Mouse (Mus musculus): ENCODE data around the gene Ptf1a. TPM values are rescaled to one million over a fixed set of nuclear protein-coding genes. Genes with fewer than 3 reads are reported as not detected.

The Ptf1a gene
- total and polyA plus RNA-seq, 3 experiments: not detected

DNA sequence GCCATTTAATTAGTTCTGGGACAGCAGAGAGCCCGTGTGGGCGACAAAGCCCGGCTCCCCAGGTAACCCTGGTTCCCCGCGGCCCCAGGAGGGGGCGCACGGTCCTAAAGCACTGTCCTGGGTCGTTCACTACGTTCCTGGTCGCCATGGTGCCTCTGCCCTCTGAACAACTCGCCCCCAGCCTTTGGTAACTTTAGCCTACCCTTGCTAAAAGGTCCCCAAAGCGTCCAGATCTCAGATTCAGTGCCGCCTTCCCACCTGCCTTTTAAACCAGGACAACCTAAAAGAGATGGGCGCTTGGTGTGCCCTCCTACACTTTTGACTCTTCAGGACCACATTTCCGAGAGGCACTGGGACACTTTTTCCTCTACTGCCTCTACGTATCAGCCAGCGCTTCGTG, 14.3 kb upstream of the Ptf1a start:
- no peak for DNase-seq (ENCODE audit: extremely low read depth)
- TF ChIP-seq RAD21 (IDR thresholded peaks at IDR 0.05; ENCODE audit: low read depth, low read length): peak; percentile 17
- no peak for TF ChIP-seq NELFE (IDR thresholded peaks at IDR 0.05; ENCODE audit: low read depth, low read length)
- TF ChIP-seq SMC3 (IDR thresholded peaks at IDR 0.05; ENCODE audit: low read depth, low read length): peak; percentile 32
- peak in 1 of 2 experiments; percentile 46; a peak in 2 of 4 replicates for TF ChIP-seq CTCF (conservative IDR thresholded peaks at IDR 0.05 in 1 of 2, IDR thresholded peaks at IDR 0.05 in 1 of 2; ENCODE audit: low read depth in 2 of 2, low read length in 2 of 2)
- dilution Hi-C loops (cut with MboI; ENCODE audit: extremely low pct_ligation_motif_present, extremely low pct_unique_long_range_greater_than_20kb, low sequenced_read_pairs) (no loop called here), in situ Hi-C loops (cut with MboI; ENCODE audit: low pct_ligation_motif_present, low pct_unique_long_range_greater_than_20kb, low sequenced_read_pairs) (no loop called here)
- H3K79me2 ChIP-seq (replicated peaks; ENCODE audit: control insufficient read depth, extremely low read depth, insufficient read depth, poor library complexity, severe bottlenecking): no peaks in the 10 kb centered on the region
- H3K4me1 ChIP-seq (ENCODE audit: control insufficient read depth in 1 of 2, insufficient read depth in 2 of 2): no peaks in the 10 kb centered on the region
- H3K4me3 ChIP-seq (replicated peaks in 1 of 3; ENCODE audit: low read depth in 2 of 3, low read length in 2 of 3, poor library complexity in 1 of 3): no peak overlapping the region
- H3K27me3 ChIP-seq (replicated peaks): peaks cover 1% of the 10 kb centered on the region
- no peak overlapping the region for H3K9ac ChIP-seq (ENCODE audit: insufficient read depth, low read depth)
- no peaks in the 10 kb centered on the region for H3K36me3 ChIP-seq (replicated peaks in 1 of 2; ENCODE audit: control insufficient read depth in 1 of 2, insufficient read depth in 1 of 2, low read length in 1 of 2)
- no peak overlapping the region for H3K27ac ChIP-seq (ENCODE audit: insufficient read depth, low read depth)
- no peak overlapping the region for H3K4me2 ChIP-seq (ENCODE audit: insufficient read depth, low read depth, poor library complexity, severe bottlenecking)
- H3K9me3 ChIP-seq (replicated peaks; ENCODE audit: low read length): no peaks in the 10 kb centered on the region

DNA sequence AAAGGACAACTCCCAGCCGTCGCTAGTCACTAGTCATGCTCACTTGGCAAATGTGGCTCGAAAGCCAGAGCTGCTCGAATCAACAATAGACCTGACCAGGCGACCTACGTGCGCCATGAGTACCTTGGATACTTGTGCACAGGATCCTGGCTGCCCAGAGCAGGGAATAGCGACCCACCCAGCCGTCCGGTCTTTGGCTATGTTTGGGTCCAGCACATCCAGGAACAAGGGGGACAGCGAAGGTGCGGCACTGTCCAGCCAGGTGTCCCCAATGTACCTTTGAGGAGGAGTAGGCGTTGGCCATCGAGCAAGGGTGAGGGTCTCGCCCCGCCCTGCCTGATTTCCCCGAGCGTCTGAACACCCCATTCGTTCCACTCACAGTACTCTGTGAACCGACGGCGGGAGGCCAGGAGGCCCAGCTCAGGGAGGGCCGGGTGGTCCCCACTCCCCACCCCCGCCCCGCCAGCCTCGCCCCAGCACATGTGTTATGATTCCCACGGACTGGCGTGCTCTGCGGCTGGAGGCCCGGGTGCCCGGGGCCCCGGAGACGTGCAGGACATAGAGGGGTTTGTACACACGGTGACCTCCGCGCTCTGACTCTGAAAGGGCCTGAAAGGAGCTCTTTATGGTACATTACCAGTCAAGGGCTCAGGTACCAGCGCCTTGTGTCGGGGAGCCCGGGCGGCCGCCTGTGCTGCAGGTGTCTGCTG, 13.7 kb upstream of the Ptf1a start:
- no peaks in the 10 kb centered on the region for H3K36me3 ChIP-seq (replicated peaks in 1 of 2; ENCODE audit: control insufficient read depth in 1 of 2, insufficient read depth in 1 of 2, low read length in 1 of 2)
- TF ChIP-seq SMC3 (IDR thresholded peaks at IDR 0.05; ENCODE audit: low read depth, low read length): no peak
- no peak for TF ChIP-seq SIN3A (IDR thresholded peaks at IDR 0.05; ENCODE audit: low read length)
- TF ChIP-seq RCOR1 (conservative IDR thresholded peaks at IDR 0.05; ENCODE audit: low read depth, low read length): no peak
- no peak for TF ChIP-seq RAD21 (IDR thresholded peaks at IDR 0.05; ENCODE audit: low read depth, low read length)
- no peak for TF ChIP-seq E2F4 (IDR thresholded peaks at IDR 0.05; ENCODE audit: insufficient replicate concordance, low read depth, low read length)
- TF ChIP-seq ETS1 (conservative IDR thresholded peaks at IDR 0.05; ENCODE audit: low read depth, low read length): no peak
- no peak for TF ChIP-seq ZKSCAN1 (IDR thresholded peaks at IDR 0.05; ENCODE audit: borderline replicate concordance, low read depth, low read length)
- no peak for TF ChIP-seq MYC (IDR thresholded peaks at IDR 0.05; ENCODE audit: low read depth, low read length)
- TF ChIP-seq ZNF384 (IDR thresholded peaks at IDR 0.05; ENCODE audit: low read depth, low read length): no peak
- no peak for TF ChIP-seq POLR2AphosphoS2 (IDR thresholded peaks at IDR 0.05; ENCODE audit: low read depth, low read length)
- TF ChIP-seq JUND (conservative IDR thresholded peaks at IDR 0.05; ENCODE audit: low read depth, low read length): no peak
- no peak for DNase-seq (ENCODE audit: extremely low read depth)
- H3K27ac ChIP-seq (ENCODE audit: insufficient read depth, low read depth): no peak overlapping the region
- no peaks in the 10 kb centered on the region for H3K9me3 ChIP-seq (replicated peaks; ENCODE audit: low read length)
- in situ Hi-C loops (cut with MboI; ENCODE audit: low pct_ligation_motif_present, low pct_unique_long_range_greater_than_20kb, low sequenced_read_pairs) (no loop called here), dilution Hi-C loops (cut with MboI; ENCODE audit: extremely low pct_ligation_motif_present, extremely low pct_unique_long_range_greater_than_20kb, low sequenced_read_pairs) (no loop called here)
- no peaks in the 10 kb centered on the region for H3K4me1 ChIP-seq (ENCODE audit: control insufficient read depth in 1 of 2, insufficient read depth in 2 of 2)
- H3K4me2 ChIP-seq (ENCODE audit: insufficient read depth, low read depth, poor library complexity, severe bottlenecking): no peak overlapping the region
- H3K27me3 ChIP-seq (replicated peaks): peaks cover 1% of the 10 kb centered on the region
- H3K9ac ChIP-seq (ENCODE audit: insufficient read depth, low read depth): no peak overlapping the region
- no peaks in the 10 kb centered on the region for H3K79me2 ChIP-seq (replicated peaks; ENCODE audit: control insufficient read depth, extremely low read depth, insufficient read depth, poor library complexity, severe bottlenecking)
- H3K4me3 ChIP-seq (replicated peaks in 1 of 3; ENCODE audit: low read depth in 2 of 3, low read length in 2 of 3, poor library complexity in 1 of 3): no peak overlapping the region

GRCm38 (mm10) chr2:19444346-19444745, 1.1 kb upstream of the Ptf1a start:
- in situ Hi-C loops (cut with MboI; ENCODE audit: low pct_ligation_motif_present, low pct_unique_long_range_greater_than_20kb, low sequenced_read_pairs): no loop called here

More at GRCm38 (mm10) chr2:19444346-19444745, 1.1 kb upstream of the Ptf1a start:
- H3K27me3 ChIP-seq (replicated peaks): no peaks in the 10 kb centered on the region
- H3K4me2 ChIP-seq (ENCODE audit: insufficient read depth, low read depth, poor library complexity, severe bottlenecking): no peak overlapping the region
- dilution Hi-C loops (cut with MboI; ENCODE audit: extremely low pct_ligation_motif_present, extremely low pct_unique_long_range_greater_than_20kb, low sequenced_read_pairs): no loop called here
- no peak overlapping the region for H3K9ac ChIP-seq (ENCODE audit: insufficient read depth, low read depth)
- DNase-seq (ENCODE audit: extremely low read depth): no peak
- no peaks in the 10 kb centered on the region for H3K36me3 ChIP-seq (replicated peaks in 1 of 2; ENCODE audit: control insufficient read depth in 1 of 2, insufficient read depth in 1 of 2, low read length in 1 of 2)
- H3K4me3 ChIP-seq (replicated peaks in 1 of 3; ENCODE audit: low read depth in 2 of 3, low read length in 2 of 3, poor library complexity in 1 of 3): no peak overlapping the region
- H3K9me3 ChIP-seq (replicated peaks; ENCODE audit: low read length): peaks cover 13% of the 10 kb centered on the region
- no peak overlapping the region for H3K27ac ChIP-seq (ENCODE audit: insufficient read depth, low read depth)
- H3K4me1 ChIP-seq (ENCODE audit: control insufficient read depth in 1 of 2, insufficient read depth in 2 of 2): no peaks in the 10 kb centered on the region
- TF ChIP-seq TCF12 (IDR thresholded peaks at IDR 0.05; ENCODE audit: low read depth, low read length) (no peak), JUND (conservative IDR thresholded peaks at IDR 0.05; ENCODE audit: low read depth, low read length) (no peak)
- H3K79me2 ChIP-seq (replicated peaks; ENCODE audit: control insufficient read depth, extremely low read depth, insufficient read depth, poor library complexity, severe bottlenecking): no peaks in the 10 kb centered on the region
